Mouse (Mus musculus): Measurements from ENCODE around the gene Il20. TPM values are rescaled to one million over a fixed set of nuclear protein-coding genes. Genes with fewer than 3 reads are reported as not detected.

The Il20 gene
- polyA plus RNA-seq, 1 experiment, result not detected

DNA sequence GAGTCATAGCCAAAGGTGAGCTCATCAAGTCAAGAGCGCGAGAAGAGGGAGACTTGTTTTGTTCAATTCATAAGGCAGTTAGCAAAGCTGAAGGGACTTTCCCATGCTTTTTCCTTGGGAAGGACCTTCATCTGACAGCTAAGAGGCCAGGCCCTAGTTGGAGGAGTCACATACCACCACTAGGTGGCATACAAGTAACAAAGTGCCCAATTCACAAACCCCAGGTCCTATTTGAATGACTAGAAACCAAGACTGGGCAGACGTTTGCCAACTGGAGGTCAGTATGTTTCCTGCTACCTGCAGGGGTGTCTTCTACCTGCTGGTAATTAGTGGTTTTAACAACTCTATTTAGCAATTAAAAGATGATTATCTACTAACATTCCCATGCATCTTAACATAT is 36.1 kb downstream of the Il20 start:
- Histone ChIP-seq H3K4me1 (ENCODE audit: control insufficient read depth, insufficient read depth, low read length) (peaks cover 2% of the 10 kb centered on the region; the same call in 1 of the 2 replicates), H3K27ac (ENCODE audit: insufficient read depth, low read depth, low read length) (no peak overlapping the region), H3K4me3 (ENCODE audit: insufficient read depth, low read length) (no peak overlapping the region)
- TF ChIP-seq CTCF (IDR thresholded peaks at IDR 0.05; ENCODE audit: low read depth, low read length) (no peak), POLR2A (IDR thresholded peaks at IDR 0.05; ENCODE audit: borderline replicate concordance, low read depth, low read length) (no peak)

DNA sequence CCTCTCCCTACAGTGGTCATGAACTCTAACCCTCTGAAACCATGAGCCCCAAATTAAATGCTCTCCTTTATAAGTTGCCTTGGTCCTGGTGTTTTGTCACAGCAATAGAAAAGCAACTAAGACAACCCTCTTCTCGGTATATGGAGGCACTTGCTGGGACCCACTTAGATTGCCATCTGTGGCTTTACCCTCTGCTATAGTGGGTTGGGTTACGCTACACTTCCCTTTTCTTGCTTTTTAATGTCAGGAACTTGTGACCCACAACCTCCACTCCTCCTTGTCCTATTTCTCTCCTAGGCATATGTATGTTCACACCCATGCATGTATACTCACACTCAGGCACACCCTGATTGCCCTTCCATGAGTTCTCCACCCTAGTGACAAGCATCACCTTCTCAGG is 38.3 kb downstream of the Il20 start:
- Histone ChIP-seq H3K4me3 (ENCODE audit: insufficient read depth, low read length) (no peak overlapping the region), H3K4me1 (ENCODE audit: control insufficient read depth, insufficient read depth, low read length) (peaks cover 2% of the 10 kb centered on the region; the same call in 1 of the 2 replicates), H3K27ac (ENCODE audit: insufficient read depth, low read depth, low read length) (no peak overlapping the region)
- no peak for TF ChIP-seq POLR2A (IDR thresholded peaks at IDR 0.05; ENCODE audit: borderline replicate concordance, low read depth, low read length)
- TF ChIP-seq CTCF (IDR thresholded peaks at IDR 0.05; ENCODE audit: low read depth, low read length), result no peak

DNA sequence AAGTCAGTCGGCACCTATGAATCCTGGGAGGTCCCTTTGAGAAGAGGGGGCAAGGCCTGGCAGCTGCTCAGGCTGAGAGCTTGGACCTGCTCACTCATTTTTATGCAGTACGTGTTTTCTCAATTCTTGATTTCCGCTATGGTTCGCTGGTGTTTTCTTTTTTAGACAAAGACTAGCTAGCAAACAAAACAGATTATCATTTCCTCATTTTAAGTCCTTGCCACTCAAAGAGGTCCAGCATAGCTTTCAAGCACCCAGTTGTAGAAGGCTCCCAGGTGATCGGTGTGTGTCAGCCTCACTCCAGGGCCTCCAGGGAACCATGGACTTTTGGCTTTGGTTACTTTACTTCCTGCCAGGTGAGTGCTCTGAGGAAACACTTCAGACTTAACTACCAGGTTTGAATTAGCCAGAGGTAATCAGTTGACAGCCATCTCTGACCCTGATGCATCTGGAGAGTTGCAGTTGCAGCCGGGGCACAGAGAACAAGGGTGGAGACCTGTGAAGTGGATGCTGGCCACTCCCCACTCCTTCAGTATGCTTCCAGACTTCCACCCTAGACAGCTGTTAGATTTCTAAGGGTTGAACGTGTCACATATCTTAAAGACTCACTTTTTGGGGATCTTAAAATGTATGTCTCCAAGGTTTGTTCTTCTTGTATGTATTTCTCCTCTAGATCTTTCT is 45.6 kb downstream of the Il20 start, which contains the start of gene Fcmr:
Gene Fcmr, plus strand, starts transcription at position 129 of the 681 bp plus-strand sequence.
- Histone ChIP-seq H3K27ac (ENCODE audit: insufficient read depth, low read depth, low read length) (no peak within 1 kb of the TSS), H3K4me3 (ENCODE audit: insufficient read depth, low read length) (no peak within 1 kb of the TSS), H3K4me1 (ENCODE audit: control insufficient read depth, insufficient read depth, low read length) (no peaks in the 10 kb centered on the region)
- no peak for TF ChIP-seq CTCF (IDR thresholded peaks at IDR 0.05; ENCODE audit: low read depth, low read length)
- TF ChIP-seq POLR2A (IDR thresholded peaks at IDR 0.05; ENCODE audit: borderline replicate concordance, low read depth, low read length), result no peak

DNA sequence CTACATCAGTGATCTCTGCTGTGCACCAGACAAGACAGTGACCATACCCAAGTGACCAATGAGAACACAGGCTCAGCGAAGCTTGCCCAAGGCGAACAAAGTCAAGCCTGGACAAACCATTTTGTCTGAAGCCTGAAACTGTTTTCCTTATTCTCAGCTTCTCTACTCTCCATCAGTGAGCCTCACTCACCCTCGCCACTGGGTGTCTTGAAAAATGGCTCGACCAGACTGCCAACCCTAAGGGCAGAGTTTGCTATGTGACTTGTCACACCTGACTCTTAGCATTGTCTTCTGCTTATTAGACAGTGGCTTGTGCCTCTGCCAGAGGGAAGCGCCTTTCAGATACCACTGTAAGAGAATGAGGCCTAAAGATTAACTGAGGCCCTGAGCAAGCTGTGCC is 46.5 kb downstream of the Il20 start:
- TF ChIP-seq POLR2A (IDR thresholded peaks at IDR 0.05; ENCODE audit: borderline replicate concordance, low read depth, low read length) (no peak), CTCF (IDR thresholded peaks at IDR 0.05; ENCODE audit: low read depth, low read length) (no peak)
- H3K4me3 ChIP-seq (ENCODE audit: insufficient read depth, low read length), result no peak overlapping the region
- no peaks in the 10 kb centered on the region for H3K4me1 ChIP-seq (ENCODE audit: control insufficient read depth, insufficient read depth, low read length)
- no peak overlapping the region for H3K27ac ChIP-seq (ENCODE audit: insufficient read depth, low read depth, low read length)

DNA sequence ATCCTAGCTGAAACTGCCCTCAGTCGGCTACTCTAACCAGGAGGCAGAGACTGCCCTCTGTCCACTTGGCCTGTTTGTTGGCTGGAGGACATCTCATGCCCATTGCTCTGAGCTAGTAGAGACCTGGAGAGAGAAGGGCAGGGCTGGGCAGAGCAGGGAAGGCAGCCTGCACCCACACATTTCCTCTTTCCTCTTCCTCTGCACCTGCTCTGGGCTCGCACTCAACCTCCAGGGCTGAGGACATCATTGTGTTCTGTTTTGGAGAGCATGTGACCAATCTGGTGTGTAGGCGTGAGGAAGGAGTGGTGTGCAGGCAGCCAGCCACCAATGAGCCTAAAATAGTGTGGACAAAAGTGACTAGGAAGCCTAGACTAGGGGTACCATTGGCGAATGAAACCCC is 47.0 kb downstream of the Il20 start:
- TF ChIP-seq CTCF (IDR thresholded peaks at IDR 0.05; ENCODE audit: low read depth, low read length), result no peak
- no peak for TF ChIP-seq POLR2A (IDR thresholded peaks at IDR 0.05; ENCODE audit: borderline replicate concordance, low read depth, low read length)
- no peak overlapping the region for H3K27ac ChIP-seq (ENCODE audit: insufficient read depth, low read depth, low read length)
- no peak overlapping the region for H3K4me3 ChIP-seq (ENCODE audit: insufficient read depth, low read length)

DNA sequence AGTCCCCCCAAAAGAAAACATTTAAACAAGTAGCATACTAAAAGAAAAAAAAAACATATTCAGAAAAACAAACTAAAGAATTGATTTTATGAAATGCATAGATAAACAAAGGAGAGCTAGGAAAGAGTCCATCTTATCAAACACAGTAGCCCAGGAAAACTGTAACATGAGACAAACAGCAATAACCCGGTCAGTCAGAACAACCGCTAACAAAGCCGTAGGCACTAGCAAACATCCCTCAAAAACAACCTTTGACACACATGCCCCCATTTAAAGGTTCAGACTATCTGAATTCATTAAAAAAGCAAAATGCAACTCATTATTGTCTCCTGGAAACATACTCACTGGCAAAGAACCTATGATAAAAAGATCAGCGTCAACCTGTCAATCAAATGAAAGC is 53.8 kb downstream of the Il20 start:
- H3K27ac ChIP-seq (ENCODE audit: insufficient read depth, low read depth, low read length), result no peak overlapping the region
- H3K4me3 ChIP-seq (ENCODE audit: insufficient read depth, low read length), result no peak overlapping the region
- TF ChIP-seq POLR2A (IDR thresholded peaks at IDR 0.05; ENCODE audit: borderline replicate concordance, low read depth, low read length) (no peak), CTCF (IDR thresholded peaks at IDR 0.05; ENCODE audit: low read depth, low read length) (no peak)
- H3K4me1 ChIP-seq (ENCODE audit: control insufficient read depth, insufficient read depth, low read length), result no peaks in the 10 kb centered on the region

More for the DNA sequence above, 47.0 kb downstream of the Il20 start:
- H3K4me1 ChIP-seq (ENCODE audit: control insufficient read depth, insufficient read depth, low read length), result no peaks in the 10 kb centered on the region

Other genes with a start within 250 kb of the Il20 start
- gene C4bp, start 249.8 kb downstream of the Il20 start, polyA plus RNA-seq (2012; ENCODE audit: insufficient read depth, insufficient read length, missing spikeins), result not detected in 2 replicates
- gene Gm29427, start 195.7 kb downstream of the Il20 start, polyA plus RNA-seq (2012; ENCODE audit: insufficient read depth, insufficient read length, missing spikeins), result not detected in 2 replicates
- gene Yod1, start 194.1 kb downstream of the Il20 start, polyA plus RNA-seq (2012; ENCODE audit: insufficient read depth, insufficient read length, missing spikeins), result 8.4 and 9.4 TPM in 2 replicates
- 13.9 and 15.0 TPM in 2 replicates for gene Pfkfb2, start 182.2 kb downstream of the Il20 start, polyA plus RNA-seq (2012; ENCODE audit: insufficient read depth, insufficient read length, missing spikeins)
- 0.66 and 1.0 TPM in 2 replicates for gene AA986860, start 179.5 kb downstream of the Il20 start, polyA plus RNA-seq (2012; ENCODE audit: insufficient read depth, insufficient read length, missing spikeins)
- not detected in 2 replicates for gene Fcamr, start 110.5 kb downstream of the Il20 start, polyA plus RNA-seq (2012; ENCODE audit: insufficient read depth, insufficient read length, missing spikeins)
- not detected in 2 replicates for gene Pigr, start 84.8 kb downstream of the Il20 start, polyA plus RNA-seq (2012; ENCODE audit: insufficient read depth, insufficient read length, missing spikeins)
- gene Fcmr, start 45.8 kb downstream of the Il20 start, polyA plus RNA-seq (2012; ENCODE audit: insufficient read depth, insufficient read length, missing spikeins), result not detected in 2 replicates
- not detected in 2 replicates for gene Il24, start 24.0 kb downstream of the Il20 start, polyA plus RNA-seq (2012; ENCODE audit: insufficient read depth, insufficient read length, missing spikeins)
- gene Il19, start 28.7 kb upstream of the Il20 start, polyA plus RNA-seq (2012; ENCODE audit: insufficient read depth, insufficient read length, missing spikeins), result not detected in 2 replicates
- gene Il10, start 108.4 kb upstream of the Il20 start, polyA plus RNA-seq (2012; ENCODE audit: insufficient read depth, insufficient read length, missing spikeins), result 25.6 and 30.6 TPM in 2 replicates
- gene Mapkapk2, start 186.4 kb upstream of the Il20 start, polyA plus RNA-seq (2012; ENCODE audit: insufficient read depth, insufficient read length, missing spikeins), result 265 and 283 TPM in 2 replicates
- 0.84 and 1.1 TPM in 2 replicates for gene Dyrk3, start 226.9 kb upstream of the Il20 start, polyA plus RNA-seq (2012; ENCODE audit: insufficient read depth, insufficient read length, missing spikeins)
- gene Eif2d, start 241.7 kb upstream of the Il20 start, polyA plus RNA-seq (2012; ENCODE audit: insufficient read depth, insufficient read length, missing spikeins), result 20.5 and 23.2 TPM in 2 replicates